Mouse (Mus musculus) limb, embryonic 13.5 days (tissue): ENCODE results near the gene Anpep. TPM values are rescaled to one million over a fixed set of nuclear protein-coding genes. Genes with fewer than 3 reads are reported as not detected.

Source experiments
- ATAC-seq: fragments of 200-750 bp; cut with Nextera tagmentation; 2 replicates; pipeline ENCODE4 v1.8.0; 2017; ENCODE audit warnings: low read depth, moderate number of reproducible peaks, moderate TSS enrichment; ENCODE audit not compliant: low FRiP score
- H3K27ac ChIP-seq: fragments of 300-500 bp; sonication (generic); 2 replicates; pipeline ENCODE4 v1.5.1; 2015; ENCODE audit warnings: inconsistent platforms, mild to moderate bottlenecking, moderate library complexity
- H3K27me3 ChIP-seq: fragments of 300-500 bp; sonication (generic); 2 replicates; pipeline ENCODE4 v1.6.1; 2015; ENCODE audit warnings: mild to moderate bottlenecking, inconsistent platforms
- H3K36me3 ChIP-seq: fragments of 300-500 bp; sonication (generic); 2 replicates; pipeline ENCODE4 v1.6.1; 2015; ENCODE audit warnings: inconsistent platforms, mild to moderate bottlenecking, moderate library complexity
- H3K4me1 ChIP-seq: fragments of 300-500 bp; sonication (generic); 2 replicates; pipeline ENCODE4 v1.6.1; 2015; ENCODE audit warnings: inconsistent platforms
- H3K4me2 ChIP-seq: fragments of 300-500 bp; sonication (generic); replicated peaks from 2 replicates; pipeline ENCODE4 v1.6.1; 2015; ENCODE audit warnings: inconsistent platforms, mild to moderate bottlenecking, moderate library complexity
- H3K4me3 ChIP-seq: fragments of 300-500 bp; sonication (generic); 2 replicates; pipeline ENCODE4 v1.5.1; 2015; ENCODE audit warnings: moderate library complexity, mild to moderate bottlenecking, inconsistent platforms
- H3K9ac ChIP-seq: fragments of 300-500 bp; sonication (generic); 2 replicates; pipeline ENCODE4 v1.6.1; 2015; ENCODE audit warnings: mild to moderate bottlenecking, inconsistent platforms
- H3K9me3 ChIP-seq: fragments of 300-500 bp; sonication (generic); 2 replicates; pipeline ENCODE4 v1.6.1; 2016; ENCODE audit warnings: inconsistent platforms
- whole genome bisulfite sequencing: fragments of 180-500 bp; shearing (Covaris S2); methylation state at CpG from one replicate; pipeline ENCODE4 v1.1.7; 2015; 5-methylcytosine and 5-hydroxymethylcytosine counted together
- polyA plus RNA-seq: library from polyadenylated mRNA; unstranded; fragments of >200 nt; fragmentation: Nextera tagmentation; extraction: Ambion mirVana; gene quantifications from 2 replicates; pipeline ENCODE4 v1.2.1, GENCODE M21; 2015

Gene Anpep
- polyA plus RNA-seq, 1 experiment from 2014 or later = 15.2 TPM

DNA sequence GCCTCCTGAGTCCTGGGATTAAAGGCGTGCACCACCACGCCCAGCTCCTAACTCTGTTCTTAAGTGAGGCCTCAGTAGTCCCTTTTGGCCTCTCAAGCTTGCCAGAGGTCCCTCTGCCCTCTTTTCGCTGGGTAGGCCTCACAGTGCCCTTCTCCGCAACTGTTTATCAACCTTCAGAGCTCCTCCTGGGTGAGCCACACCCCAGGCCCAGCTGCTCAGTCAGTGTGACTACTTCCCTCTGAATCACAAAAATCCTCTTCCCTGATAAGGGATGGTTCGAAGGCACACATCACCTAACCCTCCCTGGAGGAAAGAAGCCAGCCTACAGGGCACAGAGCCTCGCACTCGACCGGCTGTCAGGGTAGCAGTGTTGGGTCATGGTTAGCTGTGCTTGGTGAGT, 935 bp upstream of the Anpep start:
- H3K36me3 ChIP-seq = no peaks in the 10 kb centered on the region
- no peak overlapping the region for H3K9ac ChIP-seq
- WGBS = 91% methylated on average over 8 of the region's 8 CpGs
- no peaks in the 10 kb centered on the region for H3K9me3 ChIP-seq
- H3K4me3 ChIP-seq = no peak overlapping the region
- no peaks in the 10 kb centered on the region for H3K27me3 ChIP-seq
- peaks cover 30% of the 10 kb centered on the region for H3K4me1 ChIP-seq
- no peak overlapping the region for H3K4me2 ChIP-seq
- ATAC-seq = no peak
- no peak overlapping the region for H3K27ac ChIP-seq

DNA sequence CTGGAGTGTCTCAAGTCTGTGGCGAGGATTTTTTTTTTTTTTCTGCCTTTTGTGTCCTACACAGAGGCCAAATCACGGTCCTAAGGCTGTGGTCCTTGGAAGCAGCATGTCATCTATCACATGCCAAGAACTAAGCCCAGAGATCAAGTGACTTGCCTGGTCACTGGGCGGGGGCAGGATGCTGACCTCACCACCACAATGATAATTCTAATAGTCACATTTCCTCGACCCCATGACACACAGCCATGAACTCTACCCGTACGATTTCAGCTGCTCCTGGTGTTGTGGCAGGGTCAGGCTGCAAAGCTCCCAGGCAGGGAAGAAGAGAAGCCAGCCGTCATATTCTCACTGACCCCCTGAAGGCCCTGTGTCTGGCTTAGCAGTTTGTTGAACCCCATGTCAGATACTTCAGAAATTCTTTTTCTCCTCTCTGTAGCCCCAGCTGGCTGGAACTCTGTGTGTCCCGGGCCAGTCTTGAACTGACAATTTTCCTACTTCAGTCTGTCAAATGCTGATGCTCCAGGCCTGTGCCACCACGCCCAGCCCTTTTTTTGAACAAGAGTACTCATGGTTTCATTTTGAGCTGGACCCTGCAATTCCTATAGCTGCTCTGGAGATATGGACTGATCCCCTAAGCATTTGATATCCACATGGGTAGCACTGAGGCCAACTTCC, 1.8 kb downstream of the Anpep start:
- no peak overlapping the region for H3K9ac ChIP-seq

DNA sequence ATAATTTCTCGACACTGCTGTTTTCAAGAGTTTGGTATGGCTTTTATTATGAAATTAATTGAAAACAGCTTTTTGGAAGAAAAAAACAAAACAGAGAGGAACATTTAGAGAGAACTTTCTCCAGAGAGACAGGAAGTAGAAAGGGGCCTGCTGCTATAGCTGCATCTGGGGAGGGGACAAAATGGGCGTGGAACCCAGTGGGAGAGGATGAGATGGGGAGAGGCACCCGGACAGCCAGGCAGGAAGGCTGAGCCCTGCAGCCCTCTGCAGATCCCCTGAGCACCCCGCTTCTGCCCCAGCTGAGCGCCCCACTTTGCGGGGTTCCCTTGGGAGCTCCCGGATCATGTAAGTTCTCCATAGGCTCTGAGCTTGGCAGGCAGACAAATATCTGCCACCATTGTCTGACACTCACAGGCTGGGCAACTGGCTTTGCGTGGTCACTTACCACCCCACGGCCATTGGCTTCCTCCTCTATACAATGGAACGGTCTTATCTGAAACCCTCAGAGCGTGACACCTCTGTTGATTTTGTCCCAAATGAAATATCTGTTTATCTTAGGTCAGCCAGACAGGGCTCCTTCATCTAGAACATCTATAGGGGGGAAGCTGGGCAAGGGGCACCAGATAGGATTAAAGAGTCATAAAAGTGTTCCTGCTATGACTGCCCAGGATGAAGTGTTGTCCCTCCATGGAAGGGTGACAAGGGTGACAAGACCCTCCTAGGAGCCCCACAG, 2.5 kb downstream of the Anpep start:
- WGBS = 59% methylated on average over 11 of the region's 11 CpGs
- H3K27me3 ChIP-seq = no peaks in the 10 kb centered on the region
- H3K9ac ChIP-seq = no peak overlapping the region
- H3K4me1 ChIP-seq = peaks cover 36% of the 10 kb centered on the region
- H3K4me2 ChIP-seq = peak overlapping the region; percentile 33
- no peaks in the 10 kb centered on the region for H3K36me3 ChIP-seq
- H3K9me3 ChIP-seq = no peaks in the 10 kb centered on the region
- ATAC-seq = no peak
- H3K4me3 ChIP-seq = no peak overlapping the region
- peak overlapping the region; percentile 72 for H3K27ac ChIP-seq

More for the DNA sequence above, 1.8 kb downstream of the Anpep start:
- H3K4me3 ChIP-seq = no peak overlapping the region
- peak overlapping the region; percentile 33; the same call in 1 of the 2 replicates for H3K4me2 ChIP-seq
- H3K27me3 ChIP-seq = no peaks in the 10 kb centered on the region
- no peaks in the 10 kb centered on the region for H3K36me3 ChIP-seq
- no peak for ATAC-seq
- 66% methylated on average over 9 of the region's 9 CpGs for WGBS
- no peaks in the 10 kb centered on the region for H3K9me3 ChIP-seq
- H3K27ac ChIP-seq = peak overlapping the region; percentile 72; the same call in 1 of the 2 replicates
- peaks cover 36% of the 10 kb centered on the region for H3K4me1 ChIP-seq

DNA sequence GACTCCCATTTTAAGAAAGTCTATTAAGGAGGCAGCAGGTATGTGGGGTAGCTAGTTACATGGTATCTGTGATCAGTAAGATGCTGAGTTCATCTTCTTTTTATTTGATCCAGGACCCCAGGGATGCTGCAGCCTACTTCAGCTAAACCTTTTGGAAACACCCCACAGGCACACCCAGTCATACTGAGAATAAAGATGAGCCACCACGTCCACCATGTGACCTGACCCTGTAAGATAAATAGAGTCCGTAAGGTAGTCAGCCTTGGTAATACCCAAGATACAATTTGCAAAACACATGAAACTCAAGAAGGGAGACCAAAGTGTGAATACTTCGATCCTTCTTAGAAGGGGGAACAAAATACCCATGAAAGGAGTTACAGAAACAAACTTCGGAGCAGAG, 4.6 kb downstream of the Anpep start:
- WGBS = 84% methylated on average over 4 of the region's 4 CpGs

DNA sequence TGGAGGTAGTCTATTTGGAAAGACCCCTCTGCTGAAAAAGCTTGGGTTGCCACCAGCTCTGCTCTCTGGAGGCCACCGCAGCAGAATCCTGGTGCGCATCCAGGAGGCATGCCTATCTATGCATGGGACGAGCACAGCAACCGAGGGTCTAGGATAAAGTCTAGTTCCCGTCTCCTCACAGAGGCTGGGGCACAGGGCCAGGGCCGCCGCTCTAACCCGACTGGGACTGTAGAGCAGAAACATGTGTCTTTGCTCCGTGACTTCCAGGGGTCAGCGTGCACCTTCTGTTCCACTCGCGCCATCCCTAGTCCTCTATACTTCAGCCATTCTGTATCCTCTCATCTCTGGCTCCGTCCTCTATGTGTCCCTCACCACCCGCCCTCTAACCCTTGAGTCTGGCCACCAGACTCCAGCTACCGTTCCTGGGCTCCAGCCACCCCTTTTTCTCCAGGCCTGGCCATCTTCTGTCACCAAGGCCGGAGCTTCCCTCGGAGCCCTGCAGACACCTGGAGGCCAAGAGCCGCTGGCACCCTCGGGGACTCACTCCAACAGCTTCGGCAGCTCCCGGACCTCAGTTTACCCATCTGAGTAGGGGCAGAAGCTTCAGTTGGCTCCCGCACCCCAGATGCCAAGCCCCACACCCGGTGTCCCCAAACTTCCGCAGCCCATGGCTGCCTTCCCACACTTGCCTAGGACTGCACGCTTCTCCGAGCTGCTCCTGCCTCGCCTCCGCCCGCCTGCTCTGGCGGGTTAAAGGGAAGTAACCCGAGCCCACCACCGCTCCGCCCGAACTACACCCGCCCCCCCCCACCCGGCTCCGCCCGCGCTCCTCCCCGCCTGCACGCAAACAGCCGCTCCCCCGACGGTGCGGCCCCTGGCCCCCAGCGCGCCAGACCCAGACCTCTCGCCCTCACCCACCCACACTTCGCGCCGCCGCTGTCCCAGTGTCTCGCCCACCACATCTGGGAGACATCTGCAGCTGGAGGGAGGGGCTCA, 13.1 kb downstream of the Anpep start:
- Histone ChIP-seq H3K9ac (peak overlapping the region; percentile 69), H3K9me3 (no peaks in the 10 kb centered on the region), H3K4me2 (peak overlapping the region; percentile 81), H3K36me3 (no peaks in the 10 kb centered on the region), H3K4me1 (peaks cover 39% of the 10 kb centered on the region), H3K4me3 (peak overlapping the region; percentile 55), H3K27me3 (no peaks in the 10 kb centered on the region), H3K27ac (peak overlapping the region; percentile 49)
- peak; percentile 92 for ATAC-seq
- WGBS = 4% methylated on average over 53 of the region's 53 CpGs

More for the DNA sequence above, 4.6 kb downstream of the Anpep start:
- Histone ChIP-seq H3K9ac (no peak overlapping the region), H3K27me3 (no peaks in the 10 kb centered on the region), H3K4me3 (no peak overlapping the region), H3K9me3 (no peaks in the 10 kb centered on the region), H3K4me1 (peaks cover 35% of the 10 kb centered on the region), H3K27ac (no peak overlapping the region), H3K36me3 (no peaks in the 10 kb centered on the region), H3K4me2 (no peak overlapping the region)
- ATAC-seq = no peak

DNA sequence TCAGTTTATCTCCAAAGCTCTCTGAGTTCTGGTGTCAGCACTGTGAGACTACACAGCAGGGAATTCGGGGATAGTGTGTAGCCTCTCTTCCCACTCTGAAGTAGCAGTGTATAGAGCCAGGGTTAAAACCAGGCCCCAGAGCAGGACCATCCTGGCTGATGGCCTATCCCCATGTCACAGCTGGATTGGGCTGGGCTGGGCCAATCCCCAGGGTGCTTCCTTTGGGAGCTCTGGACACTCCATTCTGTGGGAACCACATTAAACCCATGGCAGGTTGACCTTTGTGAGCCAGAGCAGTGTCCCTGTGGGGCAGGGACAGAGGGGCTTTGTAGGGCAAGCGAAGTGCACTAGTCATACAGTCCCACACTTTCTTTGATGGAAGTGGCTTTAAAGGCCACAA, 14.5 kb downstream of the Anpep start:
- Histone ChIP-seq H3K9me3 (no peaks in the 10 kb centered on the region), H3K9ac (no peak overlapping the region), H3K27me3 (no peaks in the 10 kb centered on the region), H3K4me2 (peak overlapping the region; percentile 81), H3K4me1 (peaks cover 49% of the 10 kb centered on the region), H3K27ac (no peak overlapping the region), H3K4me3 (0 out of 2 replicates have a peak overlapping the region, but pooled peaks have one; percentile 55), H3K36me3 (peaks cover 5% of the 10 kb centered on the region; the same call in 1 of the 2 replicates)
- WGBS = 89% methylated on average over 2 of the region's 2 CpGs
- no peak for ATAC-seq

DNA sequence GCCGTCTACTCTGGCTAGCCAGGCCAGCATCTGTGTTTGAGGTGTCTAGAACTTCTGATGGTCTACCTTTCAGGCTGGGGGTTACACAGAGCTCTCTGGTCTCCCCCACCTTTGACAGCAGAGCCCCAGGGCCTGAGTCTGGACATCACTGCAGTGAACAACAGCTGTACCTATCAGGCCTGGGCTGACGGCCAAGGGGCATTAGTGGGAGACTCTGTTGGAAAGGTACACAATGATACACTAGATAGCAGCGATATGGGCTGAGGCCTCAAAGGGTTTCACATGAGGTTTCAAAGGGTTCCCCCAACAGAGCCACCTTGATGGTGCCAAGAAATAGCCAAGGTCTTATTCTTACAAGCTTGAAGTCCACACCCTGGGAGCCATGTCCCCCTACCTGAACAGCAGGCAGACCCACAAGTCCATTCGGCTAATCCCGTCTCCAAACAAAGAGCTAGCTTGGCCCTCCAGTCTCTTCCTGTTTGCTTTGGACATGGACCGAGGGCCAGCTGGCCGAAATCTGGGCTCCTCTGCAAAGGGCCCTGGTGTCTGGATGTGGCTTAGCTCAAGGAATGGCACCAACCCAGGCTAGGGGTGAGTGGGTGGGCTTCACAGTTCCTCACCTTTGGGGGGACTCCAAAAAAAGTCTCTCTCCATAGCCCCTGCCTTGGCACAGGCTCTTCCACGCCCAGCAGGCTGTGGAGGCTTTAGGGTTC, 16.6 kb downstream of the Anpep start:
- Histone ChIP-seq H3K36me3 (peaks cover 18% of the 10 kb centered on the region), H3K9me3 (no peaks in the 10 kb centered on the region), H3K27ac (no peak overlapping the region), H3K4me2 (no peak overlapping the region), H3K4me3 (no peak overlapping the region), H3K4me1 (peaks cover 42% of the 10 kb centered on the region), H3K27me3 (no peaks in the 10 kb centered on the region), H3K9ac (no peak overlapping the region)
- no peak for ATAC-seq
- WGBS = 91% methylated on average over 8 of the region's 8 CpGs

DNA sequence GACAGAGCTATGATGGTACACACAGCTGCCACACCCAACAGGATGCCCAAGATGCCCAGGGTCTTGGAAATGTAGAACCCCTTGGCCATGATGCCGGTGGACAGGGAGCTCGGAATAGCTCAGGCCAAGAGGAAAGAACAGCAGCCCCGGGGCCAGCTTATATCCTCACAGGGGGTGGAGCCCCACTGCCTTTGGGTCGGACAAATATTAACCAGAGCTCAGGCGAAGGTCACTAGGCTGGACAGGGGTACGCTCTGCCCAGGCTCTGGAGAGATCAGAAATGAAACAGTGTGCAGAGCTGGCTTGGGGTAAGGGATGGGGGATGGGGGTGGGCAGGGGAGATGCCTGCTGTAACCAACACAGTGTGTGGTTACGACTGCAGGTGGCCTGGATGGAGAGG, 18.7 kb downstream of the Anpep start:
- peaks cover 29% of the 10 kb centered on the region for H3K4me1 ChIP-seq
- no peak overlapping the region for H3K4me2 ChIP-seq
- peaks cover 31% of the 10 kb centered on the region for H3K36me3 ChIP-seq
- WGBS = 58% methylated on average over 7 of the region's 7 CpGs
- no peaks in the 10 kb centered on the region for H3K27me3 ChIP-seq
- no peak for ATAC-seq
- H3K9ac ChIP-seq = peak overlapping the region; percentile 19; the same call in 1 of the 2 replicates
- no peak overlapping the region for H3K4me3 ChIP-seq
- H3K27ac ChIP-seq = no peak overlapping the region
- no peaks in the 10 kb centered on the region for H3K9me3 ChIP-seq

DNA sequence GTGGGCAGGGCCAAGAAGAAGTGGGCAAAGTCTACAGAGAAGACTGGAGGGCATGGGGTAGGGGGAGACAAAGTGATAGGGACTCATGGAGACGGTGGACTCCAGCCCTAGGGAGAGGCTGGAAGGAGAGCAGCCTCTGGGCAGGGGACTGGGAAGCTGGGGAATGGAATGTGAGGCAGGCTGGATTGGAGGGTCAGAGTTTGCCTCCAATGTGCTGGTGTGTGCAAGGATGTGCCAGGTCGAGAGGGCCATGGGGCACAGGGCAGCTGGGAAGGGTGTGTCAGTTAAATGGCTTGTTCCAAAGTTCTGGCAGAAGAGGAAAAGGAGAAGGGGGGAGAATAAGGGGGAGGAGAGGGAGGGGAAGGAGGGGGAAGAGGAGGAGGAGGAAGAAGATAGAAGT, 23.6 kb downstream of the Anpep start:
- Histone ChIP-seq H3K4me2 (no peak overlapping the region), H3K4me1 (peaks cover 5% of the 10 kb centered on the region), H3K36me3 (peaks cover 60% of the 10 kb centered on the region), H3K27ac (no peak overlapping the region), H3K9ac (no peak overlapping the region), H3K27me3 (no peaks in the 10 kb centered on the region), H3K9me3 (no peaks in the 10 kb centered on the region), H3K4me3 (no peak overlapping the region)
- WGBS = 54% methylated on average over 2 of the region's 2 CpGs
- ATAC-seq = no peak

DNA sequence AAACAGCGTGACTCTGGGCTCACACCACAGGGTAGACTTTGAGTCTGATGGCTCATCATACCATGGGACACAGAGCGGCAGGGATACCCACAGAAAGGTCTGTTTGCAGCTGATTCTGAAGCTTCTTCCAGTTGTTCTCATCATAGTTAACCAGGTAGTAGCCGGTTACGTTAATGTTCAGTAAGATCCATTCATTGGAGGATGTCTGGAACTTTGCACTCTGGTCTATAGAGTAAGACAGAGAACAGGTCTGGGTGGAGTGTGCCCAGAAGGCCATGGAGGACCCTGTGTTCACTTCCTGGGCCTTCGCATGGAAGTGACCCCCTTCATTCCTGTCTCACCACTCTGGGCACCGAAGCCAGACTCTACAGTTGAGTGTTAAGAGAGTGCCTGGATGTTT, 25.7 kb downstream of the Anpep start:
- WGBS = 90% methylated on average over 6 of the region's 6 CpGs
- Histone ChIP-seq H3K27me3 (no peaks in the 10 kb centered on the region), H3K4me3 (no peak overlapping the region), H3K9ac (no peak overlapping the region), H3K4me2 (no peak overlapping the region), H3K27ac (no peak overlapping the region), H3K4me1 (no peaks in the 10 kb centered on the region), H3K9me3 (no peaks in the 10 kb centered on the region), H3K36me3 (peaks cover 48% of the 10 kb centered on the region)
- no peak for ATAC-seq

DNA sequence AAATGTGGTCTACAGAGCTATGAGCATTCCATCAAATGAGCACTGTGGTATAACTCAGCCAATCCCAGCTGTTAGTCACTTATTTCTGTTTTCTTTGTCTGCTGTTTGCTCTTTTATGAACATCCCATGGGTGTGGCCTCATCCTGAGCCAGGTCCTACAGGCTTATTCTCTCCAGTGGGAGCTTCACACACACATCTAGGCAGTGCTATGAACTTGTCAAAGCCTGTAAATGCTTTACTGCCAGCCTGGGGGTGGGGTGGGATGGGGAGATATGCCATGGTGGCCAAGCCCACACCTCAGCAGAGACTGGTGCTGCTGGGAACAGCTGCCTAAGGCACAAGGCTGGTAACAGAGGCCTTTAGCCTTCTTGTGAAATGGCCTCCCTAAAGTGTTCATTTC, 27.9 kb downstream of the Anpep start:
- no peak overlapping the region for H3K4me2 ChIP-seq
- H3K27ac ChIP-seq = no peak overlapping the region
- peaks cover 38% of the 10 kb centered on the region for H3K36me3 ChIP-seq
- H3K9me3 ChIP-seq = no peaks in the 10 kb centered on the region
- no peaks in the 10 kb centered on the region for H3K4me1 ChIP-seq
- no peak overlapping the region for H3K4me3 ChIP-seq
- H3K27me3 ChIP-seq = no peaks in the 10 kb centered on the region
- no peak overlapping the region for H3K9ac ChIP-seq
- ATAC-seq = 0 out of 2 replicates have a peak, but pooled peaks have one; percentile 24
